Mouse (Mus musculus): Measurements from ENCODE around the gene Lyzl4.
A peak's percentile ranks its signal among the peaks of the same experiment; 100 is the strongest.
"Not testable (repeated sequence)": the region's sequence is repeated elsewhere in the genome, so short reads cannot be mapped to it uniquely, and the experiment has no call there.

The Lyzl4 gene

DNA sequence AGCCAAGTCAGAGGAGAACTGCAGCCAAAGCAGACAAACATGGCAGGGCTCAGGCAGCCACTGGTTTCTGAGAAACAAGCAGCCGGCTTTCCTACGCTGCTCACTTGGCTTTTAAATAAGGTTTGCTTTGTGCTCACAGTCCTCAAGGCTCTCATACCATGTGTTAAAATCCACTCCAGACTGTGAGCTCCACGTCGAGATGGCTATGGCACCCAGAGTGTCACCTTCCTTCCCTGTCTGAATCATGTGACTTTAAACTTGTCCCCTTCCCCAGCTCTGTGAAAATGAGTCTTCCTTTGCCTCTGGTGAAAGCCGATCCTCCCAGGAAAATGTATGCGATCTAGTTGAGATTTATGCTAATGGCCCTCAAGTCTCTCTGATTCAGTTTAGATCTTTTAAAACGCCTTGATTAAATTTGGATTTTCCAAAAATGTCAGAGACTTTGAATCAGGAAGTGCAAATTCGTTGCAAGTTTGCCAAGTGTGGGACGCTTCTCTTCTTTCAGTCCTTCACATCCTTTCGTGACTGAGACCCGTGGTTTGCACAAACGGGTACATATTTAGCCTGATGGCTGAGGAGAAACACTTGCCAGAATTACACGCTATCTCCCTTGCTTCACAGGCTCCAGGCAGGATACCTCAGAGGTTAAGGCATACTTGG is 41.6 kb downstream of the Lyzl4 start:
- DNase-seq (ENCODE audit: low read depth, low spot score): no peak

DNA sequence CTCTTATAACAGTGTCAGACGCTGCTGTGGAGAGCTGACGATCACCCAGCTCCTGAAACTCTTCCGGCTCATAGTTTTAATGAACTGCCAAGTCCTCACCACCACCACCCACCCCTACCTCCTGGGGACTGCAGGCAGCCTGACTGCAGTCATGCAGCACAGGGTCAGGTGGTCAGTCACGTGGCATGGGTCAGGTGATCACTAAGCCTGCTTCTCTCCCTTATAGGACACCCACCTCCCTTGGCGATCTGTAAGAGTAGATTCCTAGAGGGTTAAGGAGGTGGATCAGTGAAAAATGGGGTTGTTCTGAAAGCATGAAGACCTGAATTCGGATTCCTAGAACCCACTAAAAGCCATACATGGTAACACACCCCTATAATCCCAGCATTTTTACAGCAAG is 42.3 kb downstream of the Lyzl4 start:
- no peak for DNase-seq (ENCODE audit: low read depth, low spot score)

DNA sequence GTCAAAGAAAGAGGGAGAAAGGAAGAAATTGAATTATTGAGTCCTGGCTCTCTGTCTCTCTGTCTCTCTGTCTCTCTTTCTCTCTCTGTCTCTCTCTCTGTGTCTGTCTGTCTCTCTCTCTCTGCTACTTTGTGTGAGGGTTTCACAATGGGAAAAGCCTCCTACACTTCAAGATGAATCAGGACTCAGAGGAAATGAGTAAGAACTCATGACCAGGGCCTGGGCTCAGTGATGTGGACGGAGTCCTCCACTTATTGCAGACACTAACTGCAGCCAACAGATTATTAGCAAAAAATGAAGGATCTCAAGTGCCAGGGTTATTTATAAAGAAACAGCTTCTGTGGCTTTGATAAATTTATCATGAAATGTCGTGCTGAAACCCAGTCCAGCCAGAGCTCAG is 43.8 kb downstream of the Lyzl4 start:
- no peak for DNase-seq (ENCODE audit: low read depth, low spot score)

DNA sequence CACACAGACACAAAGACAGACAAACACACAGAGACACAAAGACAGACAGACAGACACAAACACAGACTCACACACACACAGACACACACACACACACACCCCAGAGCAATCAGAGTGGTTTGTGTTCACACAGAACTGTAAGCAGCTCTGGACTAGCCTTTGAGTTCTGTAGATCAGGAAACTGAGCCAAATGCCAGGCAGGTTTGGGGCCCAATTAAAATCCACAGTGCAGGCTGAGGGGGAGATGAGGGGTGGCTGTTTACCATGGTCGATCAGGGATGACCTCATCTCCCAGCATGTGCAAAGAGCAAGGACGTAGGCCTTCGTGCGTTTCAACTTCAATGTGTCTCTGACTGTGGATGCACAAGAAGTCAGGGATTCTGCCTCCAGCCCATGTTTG is 47.1 kb downstream of the Lyzl4 start:
- DNase-seq (ENCODE audit: low read depth, low spot score): no peak

DNA sequence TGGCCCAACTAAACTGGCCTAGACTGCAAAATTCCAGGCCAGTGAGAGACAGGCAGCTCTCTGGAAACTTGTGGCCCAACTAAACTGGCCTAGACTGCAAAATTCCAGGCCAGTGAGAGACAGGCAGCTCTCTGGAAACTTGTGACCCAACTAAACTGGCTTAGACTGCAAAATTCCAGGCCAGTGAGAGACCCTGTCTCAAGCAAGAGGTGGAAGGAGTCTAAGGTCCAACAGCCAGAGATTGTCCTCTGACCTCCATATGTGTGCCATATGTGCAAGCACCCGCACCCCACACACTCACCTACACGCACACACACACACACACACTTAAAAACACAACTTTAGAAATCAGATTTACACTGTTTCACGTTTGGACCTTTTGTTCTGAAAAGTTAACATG is 48.1 kb downstream of the Lyzl4 start:
- not testable (repeated sequence) for DNase-seq (ENCODE audit: low read depth, low spot score)

DNA sequence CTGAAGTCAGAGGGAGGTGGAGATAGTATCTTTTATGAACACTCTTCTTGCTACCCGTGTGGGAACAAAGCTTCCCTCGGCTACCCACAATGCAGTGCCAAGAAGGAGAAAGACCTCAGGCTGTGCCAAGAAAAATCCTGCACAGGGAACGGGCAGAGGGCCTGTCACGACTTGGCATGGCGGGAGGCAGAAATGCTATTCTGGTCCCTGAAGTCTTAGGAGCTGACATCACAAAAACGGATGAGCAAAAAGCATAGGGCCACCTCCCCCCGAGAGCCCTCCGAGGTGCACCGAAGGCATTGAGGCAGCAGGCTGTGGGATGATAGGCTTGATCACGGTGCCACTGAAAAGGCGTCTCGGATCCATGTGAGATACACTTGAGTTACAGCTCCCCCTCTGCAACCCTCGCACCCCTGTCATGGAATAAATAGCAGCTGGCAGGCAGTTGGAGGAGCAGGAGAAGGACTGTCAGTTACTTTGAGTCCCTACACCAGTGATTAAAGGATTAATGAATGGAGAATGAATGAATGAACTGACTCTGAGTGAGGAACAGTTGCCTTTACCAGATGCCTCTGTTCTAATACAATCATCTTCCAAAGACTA is 48.8 kb downstream of the Lyzl4 start:
- no peak for DNase-seq (ENCODE audit: low read depth, low spot score)

DNA sequence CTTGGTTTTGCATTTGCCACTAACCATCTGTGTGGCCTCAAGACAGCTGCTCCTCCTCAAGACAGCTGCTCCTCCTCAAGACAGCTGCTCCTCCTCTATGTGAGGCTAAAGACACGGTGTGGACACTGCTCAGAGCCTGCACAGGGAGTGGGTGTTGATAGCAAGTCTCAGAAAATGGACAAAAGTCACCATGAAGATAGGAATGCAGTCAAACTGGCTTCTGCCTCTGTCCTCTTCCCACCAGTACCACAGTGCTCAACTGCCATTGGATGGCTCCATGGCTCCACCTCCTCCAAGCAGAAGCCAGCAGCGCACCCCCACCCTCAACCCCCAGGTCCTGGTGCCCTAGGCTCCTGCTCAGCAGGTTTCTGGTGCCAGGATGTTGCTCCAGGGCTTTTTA is 52.4 kb downstream of the Lyzl4 start:
- DNase-seq (ENCODE audit: low read depth, low spot score): no peak

DNA sequence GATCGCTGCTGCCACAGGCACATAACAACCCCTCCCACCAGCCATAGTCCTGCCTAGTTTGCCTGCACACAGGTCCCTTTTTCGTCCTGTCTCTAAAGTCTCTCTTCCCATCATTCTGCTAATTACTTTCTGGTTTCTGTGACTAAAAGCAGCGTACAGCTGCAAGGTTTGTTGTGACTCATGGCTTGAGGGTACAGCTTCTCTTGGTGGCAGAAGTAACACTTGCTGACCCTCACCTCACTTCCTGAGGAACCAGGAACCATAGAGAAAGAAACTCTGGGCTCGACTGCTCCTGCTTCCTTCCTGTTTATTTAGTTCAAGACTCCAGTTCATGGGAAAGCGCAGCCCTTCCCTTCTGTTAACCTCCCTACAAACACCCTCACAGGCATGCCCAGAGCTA is 67.5 kb downstream of the Lyzl4 start:
- no peak for DNase-seq (ENCODE audit: low read depth, low spot score)

DNA sequence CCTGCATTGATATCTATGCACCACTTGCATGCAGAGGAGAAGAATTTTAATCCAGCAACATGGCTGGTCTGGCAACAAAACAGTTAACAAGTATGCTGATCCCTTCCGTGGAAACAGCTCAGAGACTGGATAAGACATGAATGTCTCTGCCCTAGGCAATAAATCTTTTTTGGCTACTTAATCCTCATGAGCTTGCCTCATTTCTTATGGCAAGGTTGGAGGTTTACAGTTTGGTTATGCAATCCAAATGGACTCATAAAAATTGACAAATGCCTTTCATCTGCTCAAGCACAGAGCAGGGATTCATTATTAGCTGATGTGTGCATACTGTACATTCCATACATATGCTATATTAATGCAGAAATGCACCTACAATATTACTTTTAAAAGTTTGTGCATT is 73.4 kb downstream of the Lyzl4 start:
- DNase-seq (ENCODE audit: low read depth, low spot score): no peak

DNA sequence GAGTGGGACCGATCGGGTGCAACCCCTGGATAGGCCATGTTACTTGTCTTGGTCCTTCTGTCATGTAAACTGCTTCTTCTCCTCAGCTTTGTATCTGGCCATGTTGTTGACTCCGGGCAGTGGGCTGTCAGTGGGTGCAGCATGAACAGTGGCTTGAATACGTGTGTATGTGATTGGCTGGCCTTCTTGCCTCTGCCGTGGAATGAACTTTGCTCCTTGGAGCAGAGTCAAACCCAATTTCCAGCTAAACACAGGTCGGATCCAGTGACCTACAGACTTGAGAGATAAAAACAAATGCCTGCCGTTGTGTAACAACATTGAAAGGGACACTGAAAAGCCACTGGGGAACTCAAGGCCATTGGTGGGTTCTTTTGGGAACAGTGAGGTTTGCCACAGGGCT is 75.5 kb downstream of the Lyzl4 start:
- no peak for DNase-seq (ENCODE audit: low read depth, low spot score)

DNA sequence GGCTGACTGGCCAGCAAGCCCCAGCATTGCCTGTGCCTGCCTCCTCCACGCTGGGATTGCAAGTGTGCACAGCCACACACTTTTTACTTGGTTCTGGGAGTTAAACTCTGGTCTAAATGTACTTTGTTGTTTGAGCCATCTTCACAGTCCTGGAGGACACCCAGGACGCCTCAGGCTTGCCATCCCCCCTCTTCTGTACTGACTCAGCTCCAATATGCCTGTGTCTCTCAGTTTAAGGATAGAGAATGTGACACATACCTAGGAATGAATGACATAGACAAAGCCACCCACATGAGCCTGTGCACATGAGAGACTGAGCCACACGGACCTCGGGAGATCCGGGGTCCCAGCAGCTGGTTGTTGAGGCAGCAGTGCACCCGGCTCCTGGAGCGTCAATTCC is 78.6 kb downstream of the Lyzl4 start:
- no peak for DNase-seq (ENCODE audit: low read depth, low spot score)

DNA sequence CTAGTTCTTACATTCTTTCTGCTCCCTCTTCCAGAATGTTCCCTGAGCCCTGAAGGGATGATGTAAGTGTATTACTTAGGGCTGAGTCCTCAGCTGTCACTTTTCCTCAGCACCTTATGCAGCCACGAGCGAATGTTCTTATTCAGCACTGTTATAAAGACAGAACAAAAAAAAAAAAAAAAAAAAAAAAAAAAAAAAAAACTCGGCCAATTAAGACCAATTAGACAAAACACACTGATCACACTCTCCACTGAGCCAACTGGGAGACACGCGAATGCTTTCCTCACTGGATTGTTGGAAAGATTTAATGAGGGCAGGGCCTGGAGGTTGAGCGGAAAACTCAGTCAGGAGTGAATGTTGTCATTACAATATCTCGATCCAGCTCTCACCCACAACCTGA is 81.4 kb downstream of the Lyzl4 start:
- DNase-seq (ENCODE audit: low read depth, low spot score): no peak

DNA sequence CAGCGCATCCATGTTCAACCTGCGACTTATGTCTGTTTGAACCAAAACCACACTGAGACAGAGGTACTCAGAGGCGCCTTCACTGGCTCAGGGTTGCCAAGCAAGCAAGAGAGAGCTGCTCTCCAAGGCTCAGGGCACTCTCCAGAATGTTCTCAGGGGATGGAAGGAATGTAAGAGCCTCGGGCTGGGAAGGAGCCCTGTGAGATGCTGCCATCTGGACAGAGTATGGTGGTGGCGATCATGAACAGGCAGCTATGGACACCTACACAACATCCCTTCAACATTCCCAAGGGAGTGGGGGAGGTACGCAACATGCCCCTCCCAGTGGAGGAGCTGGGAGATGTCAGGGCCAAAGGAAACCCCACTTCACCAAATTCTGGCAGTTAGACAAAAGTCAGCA is 83.7 kb downstream of the Lyzl4 start:
- no peak for DNase-seq (ENCODE audit: low read depth, low spot score)

DNA sequence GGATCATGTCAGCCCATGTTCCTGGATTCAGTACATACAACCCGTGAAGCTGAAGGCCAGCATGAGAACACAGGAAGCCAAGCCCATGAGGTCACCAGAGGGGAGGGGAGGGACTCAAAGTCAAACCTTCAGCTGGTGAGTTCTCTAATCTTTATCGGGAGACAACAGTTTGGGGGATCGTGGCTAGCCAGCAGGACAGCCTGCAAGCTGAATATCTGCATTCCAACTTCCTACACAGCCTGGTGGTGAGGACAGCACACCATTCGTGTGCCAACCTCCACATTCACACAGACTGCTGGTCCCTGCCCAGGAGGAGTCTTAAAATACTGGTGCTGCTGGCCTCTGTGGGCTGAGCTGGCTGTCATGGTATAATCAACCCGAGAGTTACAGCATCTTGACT is 85.0 kb downstream of the Lyzl4 start:
- DNase-seq (ENCODE audit: low read depth, low spot score): no peak

DNA sequence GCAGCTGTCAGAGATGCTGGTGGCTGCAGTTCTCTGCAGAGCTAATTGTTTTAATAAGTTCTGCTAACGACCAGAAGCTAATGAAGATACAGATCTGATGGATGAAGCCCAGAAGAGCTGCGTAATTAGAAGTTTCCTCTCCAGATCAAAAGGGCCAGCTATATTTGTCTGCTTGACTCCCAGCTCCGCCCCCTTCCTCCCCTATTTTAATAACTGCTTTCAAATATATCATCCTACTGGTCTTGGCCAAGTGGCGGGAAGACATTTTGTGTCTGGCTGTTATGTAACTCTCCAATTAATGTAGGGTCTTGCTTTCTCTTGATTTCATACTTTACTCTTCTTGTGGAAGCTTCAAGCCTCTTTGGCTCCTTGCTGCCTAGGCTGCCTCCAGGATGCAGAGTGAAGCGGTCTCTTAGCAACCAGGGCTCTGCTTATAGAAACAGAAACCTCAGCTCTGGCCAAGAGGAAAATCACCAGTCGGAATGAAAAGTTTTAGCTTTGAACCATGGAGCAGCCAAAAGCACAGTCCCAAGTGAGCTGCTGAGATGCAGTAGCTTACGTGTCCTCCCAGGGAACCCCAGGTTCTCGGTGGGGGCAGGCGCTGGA is 86.4 kb downstream of the Lyzl4 start:
- peak; percentile 3 for DNase-seq (ENCODE audit: low read depth, low spot score)

DNA sequence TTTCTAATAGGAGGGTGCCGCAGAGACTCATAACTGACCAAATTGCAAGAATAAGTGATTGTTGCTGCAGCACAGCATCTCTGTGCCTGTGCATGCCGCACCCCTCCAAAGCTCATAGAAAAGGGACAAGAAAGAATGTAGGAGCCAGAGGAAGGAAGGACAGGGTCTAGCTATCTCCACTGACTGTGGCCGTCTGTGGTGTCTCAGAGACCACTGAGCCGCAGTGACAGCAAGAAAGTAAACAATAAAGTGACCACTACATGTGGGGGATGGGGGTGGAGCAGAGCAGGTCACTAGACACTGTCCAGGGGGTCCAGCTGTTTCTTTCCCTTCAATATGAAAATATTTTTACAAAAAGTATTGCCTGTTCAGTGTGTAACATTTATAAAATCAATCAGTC is 88.3 kb downstream of the Lyzl4 start:
- no peak for DNase-seq (ENCODE audit: low read depth, low spot score)

DNA sequence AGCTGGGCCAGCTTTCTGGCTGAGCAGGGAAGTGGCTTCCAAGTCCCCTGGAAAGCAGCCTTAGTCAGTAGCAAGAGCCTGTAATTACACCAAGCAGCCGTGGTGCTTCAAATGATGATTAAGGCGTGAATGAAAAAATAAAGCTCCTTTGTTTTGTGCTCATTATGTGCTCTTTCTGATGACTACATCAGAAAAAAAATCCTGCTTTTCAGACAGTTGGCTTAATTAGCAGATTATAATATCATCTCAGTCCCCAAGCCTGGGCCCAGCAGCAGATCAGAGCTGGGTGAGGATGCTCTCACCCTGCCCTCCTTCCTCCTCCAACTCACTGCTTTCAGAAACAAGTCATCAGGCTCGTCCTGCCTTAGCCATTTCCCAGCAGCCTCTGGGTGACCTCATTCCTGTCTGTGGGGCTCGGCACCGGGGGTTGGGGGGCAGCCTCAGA is 91.5 kb downstream of the Lyzl4 start:
- no peak for DNase-seq (ENCODE audit: low read depth, low spot score)

DNA sequence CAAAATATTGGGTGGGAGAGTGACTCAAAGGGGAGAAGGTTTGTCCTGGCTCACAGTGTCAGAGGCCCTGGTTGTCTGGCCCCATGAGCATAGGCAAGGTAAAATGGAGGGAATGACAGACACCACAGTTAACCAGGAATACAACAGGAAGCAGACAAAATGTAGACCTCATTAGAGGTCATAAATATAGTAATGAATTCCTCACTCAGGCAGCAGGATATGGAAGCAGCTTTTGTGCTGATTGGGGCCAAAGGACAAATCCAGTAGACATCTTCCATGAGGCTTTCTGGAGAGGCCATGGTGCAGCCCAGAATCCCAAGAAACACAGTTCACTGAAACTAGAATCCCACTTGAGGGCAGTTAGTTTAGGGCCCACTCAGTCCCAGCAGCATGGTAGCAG is 92.5 kb downstream of the Lyzl4 start:
- DNase-seq (ENCODE audit: low read depth, low spot score): no peak

DNA sequence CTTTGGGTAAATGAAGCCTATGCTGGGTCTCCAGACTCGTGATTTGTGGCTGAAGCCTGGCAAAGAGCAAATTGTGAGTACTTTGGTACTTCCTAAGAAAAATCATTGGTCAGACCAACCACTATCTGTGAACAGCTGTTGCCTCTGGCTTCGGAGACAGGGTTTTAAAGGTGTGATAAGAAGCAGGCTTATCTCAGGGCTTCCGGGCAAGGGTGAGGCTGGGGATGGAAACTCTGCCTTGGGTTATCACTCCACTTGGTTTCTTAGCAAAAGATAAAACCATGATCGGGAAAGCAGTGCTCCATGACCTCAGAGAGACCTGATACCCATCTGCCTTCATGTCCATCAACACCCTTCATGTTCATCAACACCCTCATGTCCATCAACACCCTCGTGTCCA is 92.9 kb downstream of the Lyzl4 start:
- DNase-seq (ENCODE audit: low read depth, low spot score): no peak

DNA sequence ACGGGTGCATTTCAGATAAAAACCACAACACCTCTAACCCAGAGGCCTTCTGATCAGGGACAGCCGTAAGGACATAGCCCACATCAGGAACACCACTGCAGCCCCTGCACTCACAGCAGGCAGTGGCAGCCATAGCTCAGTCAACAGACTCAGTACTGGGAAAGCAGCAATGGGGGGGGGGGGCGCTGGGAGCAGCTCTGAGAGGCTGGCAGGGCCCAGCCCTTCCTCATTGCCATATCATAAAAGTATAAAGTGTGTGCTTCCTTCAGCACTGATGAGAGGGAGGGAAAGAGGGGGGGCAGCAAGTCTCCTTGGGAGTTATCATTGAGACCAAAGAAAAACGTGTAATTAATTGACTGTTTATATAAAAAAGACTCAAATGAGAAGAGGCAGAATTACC is 94.5 kb downstream of the Lyzl4 start:
- DNase-seq (ENCODE audit: low read depth, low spot score): no peak

DNA sequence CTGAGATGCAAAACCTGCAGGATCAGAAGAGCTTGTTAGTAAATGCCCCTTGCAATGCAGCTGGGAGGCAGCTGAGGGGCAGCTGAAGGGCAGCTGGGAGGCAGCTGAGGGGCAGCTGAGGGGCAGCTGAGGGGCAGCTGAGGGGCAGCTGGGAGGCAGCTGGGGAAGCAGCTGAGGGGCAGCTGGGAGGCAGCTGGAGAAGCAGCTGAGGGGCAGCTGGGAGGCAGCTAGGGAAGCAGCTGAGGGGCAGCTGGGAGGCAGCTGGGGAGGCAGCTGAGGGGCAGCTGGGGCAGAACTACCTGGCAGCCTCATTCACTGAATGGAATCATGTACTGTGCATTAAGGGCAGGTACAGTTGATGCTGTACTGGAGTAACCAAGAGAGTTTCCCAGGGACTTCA is 100.4 kb downstream of the Lyzl4 start:
- no peak for DNase-seq (ENCODE audit: low read depth, low spot score)

DNA sequence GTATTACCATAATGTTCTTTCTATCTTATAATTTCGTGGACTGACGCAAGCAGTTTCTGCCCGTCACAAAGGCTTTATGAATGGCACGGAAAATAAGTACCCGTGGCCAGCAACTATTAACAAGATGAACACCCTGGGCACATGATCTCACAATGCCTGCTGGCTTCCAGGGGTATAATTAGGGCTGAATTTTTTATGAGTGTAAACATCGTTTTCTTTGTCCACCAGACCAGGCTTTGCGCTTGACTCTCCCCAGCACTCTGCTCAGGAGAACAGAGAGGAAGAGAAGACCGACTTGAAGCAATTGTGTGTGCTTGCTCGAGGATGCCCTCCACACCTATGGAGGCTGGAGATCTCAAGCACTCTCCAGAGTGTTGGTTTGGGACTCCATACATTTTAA is 109.3 kb downstream of the Lyzl4 start:
- DNase-seq (ENCODE audit: low read depth, low spot score): no peak

DNA sequence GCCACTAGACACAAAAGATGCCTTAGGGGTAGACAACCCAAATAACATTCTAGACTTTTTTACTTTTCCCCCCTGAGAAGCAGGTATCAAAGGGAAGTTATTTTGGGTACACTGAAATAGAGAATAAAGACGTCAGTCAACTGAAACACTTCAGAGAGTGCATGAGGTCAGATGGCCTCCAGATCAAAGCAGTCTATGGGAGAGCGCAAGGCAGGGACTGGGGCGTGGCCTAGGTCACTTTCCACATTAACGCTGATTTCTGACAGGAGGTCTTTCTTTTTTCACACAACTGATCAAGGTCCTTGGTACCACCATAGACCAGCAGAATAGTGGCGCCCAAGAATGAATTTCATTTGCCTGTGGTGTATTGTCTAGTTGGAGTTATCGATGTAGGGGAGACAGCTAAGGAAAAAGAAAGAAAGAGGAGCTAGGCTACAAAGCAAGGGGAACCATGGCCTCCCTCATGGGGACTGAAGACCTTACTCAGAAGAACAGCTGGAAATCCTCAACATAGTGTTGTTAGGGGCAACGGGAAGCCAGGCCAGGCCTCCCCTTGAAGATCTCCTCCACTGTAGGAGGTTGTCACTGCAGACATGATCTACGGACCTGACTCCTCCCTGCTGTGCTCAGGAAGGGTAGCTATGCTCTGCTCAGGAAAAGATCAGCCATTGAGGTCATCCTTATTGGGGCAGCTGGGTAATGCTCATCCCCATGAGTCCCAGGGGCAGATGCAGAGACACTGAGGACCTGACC is 113.1 kb downstream of the Lyzl4 start:
- no peak for DNase-seq (ENCODE audit: low read depth, low spot score)
